In the genomic region with DNA sequence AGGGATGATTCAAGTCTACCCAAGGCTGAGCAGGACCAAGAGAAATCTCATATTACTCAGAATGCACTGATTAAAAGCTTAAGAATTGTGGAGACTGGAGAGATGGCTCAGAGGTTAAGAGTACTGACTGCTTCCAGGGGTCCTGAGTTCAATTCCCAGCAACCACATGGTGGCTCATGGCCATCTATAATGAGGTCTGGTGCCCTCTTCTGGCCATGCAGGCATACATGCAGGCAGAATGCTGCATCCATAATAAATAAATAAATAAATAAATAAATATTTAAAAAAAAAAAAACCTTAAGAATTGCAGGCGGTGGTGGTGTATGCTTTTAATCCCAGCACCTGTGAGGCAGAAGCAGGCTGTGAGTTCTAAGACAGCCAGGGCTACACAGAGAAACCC, we compare ENCODE assay signal across 16 mouse cellular contexts. TPM values are rescaled to one million over a fixed set of nuclear protein-coding genes. Genes with fewer than 3 reads are reported as not detected.
A peak's percentile ranks its signal among the peaks of the same experiment; 100 is the strongest.
DNase-seq lines count a peak whose midpoint lies in the region; ATAC-seq and TF ChIP-seq lines count a peak whose summit lies in the region.
"Had no signal": no experiment of that assay in that cellular context is flagged by ENCODE, and none has a peak within 500 bp of the region (broad histone marks: within the 10 kb centered on the region; RNA-seq: fewer than 3 reads in every experiment).

No protein-coding gene starts in this region.

- no peak for TF ChIP-seq POLR2A in liver, adult 2 months (IDR thresholded peaks at IDR 0.05; ENCODE audit: extremely low read depth, insufficient read depth, low read length)

- H3K27me3 ChIP-seq in heart, embryonic 11.5 days (ENCODE audit: control insufficient read depth, insufficient read depth, low read length) = no peaks in the 10 kb centered on the region
- no peaks in the 10 kb centered on the region for H3K27me3 ChIP-seq in liver, adult 2 months (ENCODE audit: control insufficient read depth, insufficient read depth, low read length)
- H3K27me3 ChIP-seq: embryonic facial prominence, embryonic 13.5 days; neural tube, embryonic 13.5 days had no signal

- no peak overlapping the region for H3K4me2 ChIP-seq in heart, embryonic 11.5 days
- H3K4me2 ChIP-seq: embryonic facial prominence, embryonic 13.5 days; neural tube, embryonic 13.5 days had no signal

- no peak overlapping the region for H3K4me3 ChIP-seq in heart, embryonic 11.5 days (ENCODE audit: low read depth, low read length)
- no peak overlapping the region for H3K4me3 ChIP-seq in liver, adult 2 months (ENCODE audit: insufficient read depth, low read depth, low read length)
- H3K4me3 ChIP-seq: embryonic facial prominence, embryonic 13.5 days; neural tube, embryonic 13.5 days had no signal

- H3K4me1 ChIP-seq in heart, embryonic 11.5 days (ENCODE audit: control insufficient read depth, insufficient read depth, low read length) = no peaks in the 10 kb centered on the region; the same call in 1 of the 2 replicates
- H3K4me1 ChIP-seq in liver, adult 2 months (ENCODE audit: control insufficient read depth, insufficient read depth, low read length) = peaks cover 29% of the 10 kb centered on the region
- H3K4me1 ChIP-seq: embryonic facial prominence, embryonic 13.5 days had no signal

- peak; percentile 33 for DNase-seq in heart, adult 11 months
- no peak for DNase-seq in liver, adult 2 months (ENCODE audit: extremely low read depth, low read depth, low spot score)
- DNase-seq in liver = no peak
- DNase-seq in A20 (ENCODE audit: low read depth, low spot score) = peak; percentile 35
- peak; percentile 43 for DNase-seq in R1 (ENCODE audit: low read depth, low spot score)
- no peak for DNase-seq in left cerebral cortex, adult 18-20 months (ENCODE audit: low spot score in 2 of 2)
- DNase-seq: adrenal gland, postnatal 25 days; cerebellum, postnatal 36 days; heart, adult 18-20 months; kidney, adult 18-20 months; lung, adult 18-20 months; thymus, adult 18-20 months had no signal

- peak; percentile 43; the same call in 1 of the 2 replicates for TF ChIP-seq CTCF in liver, adult 2 months (IDR thresholded peaks at IDR 0.05; ENCODE audit: low read depth, low read length)

- 72% methylated on average over 1 of the region's 1 CpGs for WGBS in heart, embryonic 11.5 days (ENCODE audit: insufficient replicate concordance)
- 96% methylated on average over 1 of the region's 1 CpGs for WGBS in liver, adult 2 months

- H3K36me3 ChIP-seq in heart, embryonic 11.5 days (ENCODE audit: control insufficient read depth, insufficient read depth, low read length) = no peaks in the 10 kb centered on the region
- H3K36me3 ChIP-seq in liver, adult 2 months (ENCODE audit: control insufficient read depth, insufficient read depth, low read length) = no peaks in the 10 kb centered on the region
- H3K36me3 ChIP-seq: embryonic facial prominence, embryonic 13.5 days; neural tube, embryonic 13.5 days had no signal

- no peak overlapping the region for H3K27ac ChIP-seq in heart, embryonic 11.5 days (ENCODE audit: low read depth, low read length)
- H3K27ac ChIP-seq in liver, adult 2 months (replicated peaks; ENCODE audit: insufficient read depth, low read depth, low read length) = no peak overlapping the region
- H3K27ac ChIP-seq: embryonic facial prominence, embryonic 13.5 days; neural tube, embryonic 13.5 days had no signal

- H3K79me2 ChIP-seq in liver, adult 2 months (ENCODE audit: control insufficient read depth, insufficient read depth, low read length) = peaks cover 29% of the 10 kb centered on the region; the same call in 1 of the 2 replicates

- no peaks in the 10 kb centered on the region for H3K9me3 ChIP-seq in heart, embryonic 11.5 days (replicated peaks; ENCODE audit: control insufficient read depth, low read length)
- H3K9me3 ChIP-seq: embryonic facial prominence, embryonic 13.5 days; neural tube, embryonic 13.5 days had no signal

- ATAC-seq in heart, embryonic 11.5 days (replicated peaks; ENCODE audit: insufficient number of reproducible peaks, low FRiP score, low TSS enrichment) = no peak
- ATAC-seq in frontal cortex, adult (ENCODE audit: low TSS enrichment) = no peak

- H3K9ac ChIP-seq in heart, embryonic 11.5 days (ENCODE audit: low read depth, low read length) = no peak overlapping the region
- no peak overlapping the region for H3K9ac ChIP-seq in liver, adult 2 months (ENCODE audit: low read depth, low read length)
- H3K9ac ChIP-seq: embryonic facial prominence, embryonic 13.5 days; neural tube, embryonic 13.5 days had no signal

RNA-seq across cellular contexts. Expression of gene Lrfn4, which starts 42.2 kb away (rescaled TPM):
- 4.7 TPM in 2 replicates for polyA plus RNA-seq in heart, embryonic 11.5 days (2014; fragmentation: Nextera tagmentation; extraction: Ambion mirVana)
- 0.13 and 0.18 TPM in 2 replicates for total RNA-seq in liver, adult 2 months (2014; rRNA removed)
- 0.27 and 0.35 TPM in 2 replicates for polyA plus RNA-seq in liver, adult 2 months (2012; rRNA removed)
- total RNA-seq in left cerebral cortex, adult 18-20 months (2021) = 10 to 100 TPM; 41.9 to 46.4 TPM

RNA-seq across cellular contexts. Expression of gene Rce1, which starts 52.2 kb away (rescaled TPM):
- 39.0 and 39.9 TPM in 2 replicates for polyA plus RNA-seq in heart, embryonic 11.5 days (2014; fragmentation: Nextera tagmentation; extraction: Ambion mirVana)
- total RNA-seq in liver, adult 2 months (2014; rRNA removed) = 14.8 and 15.7 TPM in 2 replicates
- 31.0 and 44.9 TPM in 2 replicates for polyA plus RNA-seq in liver, adult 2 months (2012; rRNA removed)
- total RNA-seq in left cerebral cortex, adult 18-20 months (2021) = 10 to 100 TPM; 27.3 to 27.7 TPM

Comparison
In these comparisons a context has a peak if more than half of its experiments do, and no peak if none do; other contexts are left out.
1. DNase-seq: peak in heart, adult 11 months (single experiment), A20 (single experiment) and R1 (single experiment); none in liver, adult 2 months (single experiment), liver (single experiment) and left cerebral cortex, adult 18-20 months (0 of 2).
2. RNA of gene Lrfn4, which starts 42.2 kb away (total RNA-seq): 41.9 to 46.4 TPM in left cerebral cortex, adult 18-20 months; 0.13 to 0.18 TPM in liver, adult 2 months; every median in the first group is over 10 times any median in the second.